Mouse (Mus musculus): Measurements from ENCODE around the gene Hdac4. TPM values are rescaled to one million over a fixed set of nuclear protein-coding genes. Genes with fewer than 3 reads are reported as not detected.

The Hdac4 gene
- polyA plus RNA-seq, 1 experiment from 2014 or later: 15.0 TPM

DNA sequence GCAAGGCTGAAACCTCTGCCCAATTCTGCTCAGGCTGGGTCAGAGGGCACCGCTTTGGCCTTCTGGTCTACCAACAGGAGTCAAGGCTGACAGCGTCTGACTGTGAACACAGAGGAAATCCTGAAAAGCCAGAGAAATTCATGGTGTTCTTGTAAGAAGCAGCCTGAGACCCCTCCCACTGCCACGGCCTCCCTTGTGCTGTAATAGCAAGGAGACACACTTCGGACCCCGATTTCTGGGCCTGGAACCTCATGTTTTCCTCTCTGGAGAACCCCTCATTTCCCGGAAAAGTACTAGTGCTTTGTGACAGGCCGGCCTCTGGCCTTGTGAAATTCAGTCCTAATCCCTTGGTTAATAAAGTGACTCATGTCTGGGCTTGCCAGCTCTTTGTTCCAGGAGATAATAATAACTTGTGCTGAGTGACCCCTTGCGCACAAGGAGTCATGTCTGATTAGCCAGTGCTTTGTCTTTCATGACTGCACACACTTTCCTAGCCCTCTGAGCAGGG is 19.7 kb upstream of the Hdac4 start:
- WGBS: 89% methylated on average over 8 of the region's 8 CpGs

DNA sequence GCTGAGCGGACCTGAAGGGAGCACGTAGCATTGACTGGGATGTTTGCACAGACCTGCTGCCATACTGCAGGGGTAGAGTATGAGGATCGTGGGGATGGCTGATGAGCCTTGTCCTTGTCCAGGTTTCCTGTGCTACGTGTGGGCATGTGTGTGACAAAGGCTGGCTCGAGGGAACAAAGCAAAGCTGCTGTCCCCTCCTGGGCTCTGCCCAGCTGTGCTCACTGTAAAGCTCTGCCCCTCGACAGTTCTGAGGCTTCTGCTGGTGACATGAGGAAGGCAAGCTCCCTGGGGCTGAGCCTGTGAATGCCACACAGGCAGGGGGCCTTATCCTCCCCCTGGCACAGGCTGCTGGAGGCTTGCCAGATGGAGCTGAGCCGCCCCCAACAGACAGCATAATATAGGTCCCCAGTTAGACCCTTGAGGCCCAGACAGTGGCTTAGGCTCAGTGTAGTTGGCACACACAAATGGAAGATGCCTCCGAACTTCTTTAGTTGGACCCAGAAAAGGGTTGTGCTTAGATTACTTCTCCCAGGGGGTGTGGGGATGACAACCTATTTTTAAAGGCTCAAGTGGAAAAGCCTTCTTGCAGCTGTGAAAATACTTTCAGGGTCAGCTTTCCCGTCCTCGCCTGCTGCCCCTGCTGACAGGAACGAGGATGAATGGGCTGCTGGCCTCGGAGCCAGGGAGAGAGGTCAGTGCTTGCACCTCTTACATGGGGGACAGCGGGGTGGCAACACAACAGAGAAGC is 16.7 kb upstream of the Hdac4 start:
- Histone ChIP-seq H3K4me2 (ENCODE audit: low read length) (no peak overlapping the region), H3K4me1 (replicated peaks; ENCODE audit: control insufficient read depth, insufficient read depth, low read length) (0 out of 2 replicates have a peak, but pooled peaks cover 3% of the 10 kb centered on the region), H3K27me3 (replicated peaks; ENCODE audit: control insufficient read depth, insufficient read depth, low read length) (no peaks in the 10 kb centered on the region), H3K4me3 (ENCODE audit: low read depth, low read length) (no peak overlapping the region), H3K27ac (ENCODE audit: low read depth) (no peak overlapping the region), H3K36me3 (ENCODE audit: control insufficient read depth, insufficient read depth, low read length) (no peaks in the 10 kb centered on the region), H3K9me3 (ENCODE audit: control insufficient read depth, low read length) (no peaks in the 10 kb centered on the region), H3K9ac (ENCODE audit: low read length) (no peak overlapping the region)
- 45% methylated on average over 13 of the region's 13 CpGs for WGBS
- no peak for DNase-seq (ENCODE audit: low spot score)
- no peak for ATAC-seq (replicated peaks; ENCODE audit: low FRiP score, low TSS enrichment, low read depth)

More for the DNA sequence above, 19.7 kb upstream of the Hdac4 start:
- DNase-seq (ENCODE audit: low spot score) (no peak), ATAC-seq (replicated peaks; ENCODE audit: low FRiP score, low TSS enrichment, low read depth) (no peak)
- Histone ChIP-seq H3K27me3 (replicated peaks; ENCODE audit: control insufficient read depth, insufficient read depth, low read length) (no peaks in the 10 kb centered on the region), H3K4me1 (replicated peaks; ENCODE audit: control insufficient read depth, insufficient read depth, low read length) (0 out of 2 replicates have a peak, but pooled peaks cover 3% of the 10 kb centered on the region), H3K4me2 (ENCODE audit: low read length) (no peak overlapping the region), H3K9me3 (ENCODE audit: control insufficient read depth, low read length) (no peaks in the 10 kb centered on the region), H3K36me3 (ENCODE audit: control insufficient read depth, insufficient read depth, low read length) (no peaks in the 10 kb centered on the region), H3K9ac (ENCODE audit: low read length) (no peak overlapping the region), H3K4me3 (ENCODE audit: low read depth, low read length) (no peak overlapping the region), H3K27ac (ENCODE audit: low read depth) (no peak overlapping the region)

- H3K4me3 ChIP-seq (ENCODE audit: low read depth, low read length): no peak overlapping the region
- no peak overlapping the region for H3K9ac ChIP-seq (ENCODE audit: low read length)
- DNase-seq (ENCODE audit: low spot score): no peak
- H3K9me3 ChIP-seq (ENCODE audit: control insufficient read depth, low read length): 0 out of 2 replicates have a peak, but pooled peaks cover 2% of the 10 kb centered on the region
- WGBS: 64% methylated on average over 17 of the region's 17 CpGs
- H3K4me2 ChIP-seq (ENCODE audit: low read length): no peak overlapping the region
- H3K36me3 ChIP-seq (ENCODE audit: control insufficient read depth, insufficient read depth, low read length): no peaks in the 10 kb centered on the region
- no peak for ATAC-seq (replicated peaks; ENCODE audit: low FRiP score, low TSS enrichment, low read depth)
- no peaks in the 10 kb centered on the region for H3K4me1 ChIP-seq (replicated peaks; ENCODE audit: control insufficient read depth, insufficient read depth, low read length)
- H3K27ac ChIP-seq (ENCODE audit: low read depth): no peak overlapping the region
- no peaks in the 10 kb centered on the region for H3K27me3 ChIP-seq (replicated peaks; ENCODE audit: control insufficient read depth, insufficient read depth, low read length)
These were observed 7.3 kb upstream of the Hdac4 start for GRCm38 (mm10) chr1:92202639-92203352.

- Histone ChIP-seq H3K4me2 (ENCODE audit: low read length) (no peak overlapping the region), H3K27ac (ENCODE audit: low read depth) (no peak overlapping the region), H3K4me1 (replicated peaks; ENCODE audit: control insufficient read depth, insufficient read depth, low read length) (no peaks in the 10 kb centered on the region), H3K9ac (ENCODE audit: low read length) (no peak overlapping the region), H3K27me3 (replicated peaks; ENCODE audit: control insufficient read depth, insufficient read depth, low read length) (no peaks in the 10 kb centered on the region), H3K36me3 (ENCODE audit: control insufficient read depth, insufficient read depth, low read length) (no peaks in the 10 kb centered on the region), H3K4me3 (ENCODE audit: low read depth, low read length) (no peak overlapping the region), H3K9me3 (ENCODE audit: control insufficient read depth, low read length) (no peaks in the 10 kb centered on the region)
- ATAC-seq (replicated peaks; ENCODE audit: low FRiP score, low TSS enrichment, low read depth) (no peak), DNase-seq (ENCODE audit: low spot score) (no peak)
- WGBS: 83% methylated on average over 3 of the region's 3 CpGs
These were observed 5.0 kb downstream of the Hdac4 start for GRCm38 (mm10) chr1:92190463-92190862.

GRCm38 (mm10) chr1:92187137-92187536 is 8.4 kb downstream of the Hdac4 start:
- WGBS: 87% methylated on average over 3 of the region's 3 CpGs
- no peak overlapping the region for H3K27ac ChIP-seq (ENCODE audit: low read depth)
- H3K9ac ChIP-seq (ENCODE audit: low read length): no peak overlapping the region
- DNase-seq (ENCODE audit: low spot score) (no peak), ATAC-seq (replicated peaks; ENCODE audit: low FRiP score, low TSS enrichment, low read depth) (no peak)
- no peaks in the 10 kb centered on the region for H3K27me3 ChIP-seq (replicated peaks; ENCODE audit: control insufficient read depth, insufficient read depth, low read length)
- no peaks in the 10 kb centered on the region for H3K4me1 ChIP-seq (replicated peaks; ENCODE audit: control insufficient read depth, insufficient read depth, low read length)
- no peak overlapping the region for H3K4me2 ChIP-seq (ENCODE audit: low read length)
- H3K36me3 ChIP-seq (ENCODE audit: control insufficient read depth, insufficient read depth, low read length): no peaks in the 10 kb centered on the region
- no peaks in the 10 kb centered on the region for H3K9me3 ChIP-seq (ENCODE audit: control insufficient read depth, low read length)
- H3K4me3 ChIP-seq (ENCODE audit: low read depth, low read length): no peak overlapping the region

- no peaks in the 10 kb centered on the region for H3K27me3 ChIP-seq (replicated peaks; ENCODE audit: control insufficient read depth, insufficient read depth, low read length)
- H3K36me3 ChIP-seq (ENCODE audit: control insufficient read depth, insufficient read depth, low read length): no peaks in the 10 kb centered on the region
- H3K4me3 ChIP-seq (ENCODE audit: low read depth, low read length): no peak overlapping the region
- no peaks in the 10 kb centered on the region for H3K9me3 ChIP-seq (ENCODE audit: control insufficient read depth, low read length)
- no peak overlapping the region for H3K4me2 ChIP-seq (ENCODE audit: low read length)
- H3K4me1 ChIP-seq (replicated peaks; ENCODE audit: control insufficient read depth, insufficient read depth, low read length): 0 out of 2 replicates have a peak, but pooled peaks cover 4% of the 10 kb centered on the region
- H3K27ac ChIP-seq (ENCODE audit: low read depth): no peak overlapping the region
- WGBS: 55% methylated on average over 1 of the region's 1 CpGs
- DNase-seq (ENCODE audit: low spot score) (no peak), ATAC-seq (replicated peaks; ENCODE audit: low FRiP score, low TSS enrichment, low read depth) (no peak)
- H3K9ac ChIP-seq (ENCODE audit: low read length): no peak overlapping the region
These were observed 10.9 kb downstream of the Hdac4 start for GRCm38 (mm10) chr1:92184600-92184999.

DNA sequence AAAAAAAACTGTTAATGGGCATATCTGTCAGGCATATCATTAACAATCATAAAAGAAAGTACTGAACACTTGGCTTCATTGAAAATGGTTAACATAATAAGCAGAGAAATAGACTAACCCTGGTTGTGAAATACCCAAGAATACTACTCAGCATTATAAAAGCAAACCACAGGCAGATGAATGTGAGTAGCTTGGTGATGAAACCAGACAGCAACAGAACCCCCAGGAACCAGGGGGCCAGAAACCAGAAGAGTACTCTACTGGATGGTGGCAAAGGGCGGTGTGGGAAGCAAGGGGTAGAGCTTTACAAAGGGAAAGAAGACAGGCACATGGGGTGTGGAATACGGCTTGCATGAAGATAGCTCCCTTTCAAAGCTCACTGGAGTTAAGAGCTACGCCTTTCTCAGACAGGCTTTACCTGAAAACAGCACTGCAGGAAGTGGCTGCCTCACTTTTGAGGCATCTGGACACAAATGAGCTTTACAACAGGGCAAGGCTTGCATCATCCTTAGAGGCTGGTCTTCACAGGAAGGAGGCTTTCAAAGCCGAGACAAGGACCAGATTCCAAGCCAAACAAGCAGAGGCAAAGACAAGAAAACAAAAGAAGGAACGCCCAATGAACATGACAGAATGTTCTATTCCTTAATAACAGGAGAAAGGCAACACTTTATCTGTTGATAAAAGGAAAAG is 12.3 kb downstream of the Hdac4 start:
- Histone ChIP-seq H3K9me3 (ENCODE audit: control insufficient read depth, low read length) (no peaks in the 10 kb centered on the region), H3K4me3 (ENCODE audit: low read depth, low read length) (no peak overlapping the region), H3K4me2 (ENCODE audit: low read length) (no peak overlapping the region), H3K4me1 (replicated peaks; ENCODE audit: control insufficient read depth, insufficient read depth, low read length) (peaks cover 13% of the 10 kb centered on the region), H3K36me3 (ENCODE audit: control insufficient read depth, insufficient read depth, low read length) (no peaks in the 10 kb centered on the region), H3K27me3 (replicated peaks; ENCODE audit: control insufficient read depth, insufficient read depth, low read length) (no peaks in the 10 kb centered on the region), H3K9ac (ENCODE audit: low read length) (no peak overlapping the region), H3K27ac (ENCODE audit: low read depth) (no peak overlapping the region)
- DNase-seq (ENCODE audit: low spot score) (no peak), ATAC-seq (replicated peaks; ENCODE audit: low FRiP score, low TSS enrichment, low read depth) (no peak)
- 74% methylated on average over 5 of the region's 5 CpGs for WGBS

GRCm38 (mm10) chr1:92181970-92182369 is 13.5 kb downstream of the Hdac4 start:
- Histone ChIP-seq H3K9ac (ENCODE audit: low read length) (no peak overlapping the region), H3K27me3 (replicated peaks; ENCODE audit: control insufficient read depth, insufficient read depth, low read length) (no peaks in the 10 kb centered on the region), H3K9me3 (ENCODE audit: control insufficient read depth, low read length) (no peaks in the 10 kb centered on the region), H3K4me3 (ENCODE audit: low read depth, low read length) (no peak overlapping the region), H3K4me2 (ENCODE audit: low read length) (no peak overlapping the region), H3K27ac (ENCODE audit: low read depth) (no peak overlapping the region), H3K4me1 (replicated peaks; ENCODE audit: control insufficient read depth, insufficient read depth, low read length) (peaks cover 16% of the 10 kb centered on the region), H3K36me3 (ENCODE audit: control insufficient read depth, insufficient read depth, low read length) (no peaks in the 10 kb centered on the region)
- 78% methylated on average over 2 of the region's 2 CpGs for WGBS
- ATAC-seq (replicated peaks; ENCODE audit: low FRiP score, low TSS enrichment, low read depth) (no peak), DNase-seq (ENCODE audit: low spot score) (no peak)
